Mouse (Mus musculus) kidney, adult 2 months (tissue): ENCODE measurements at regions not wholly inside any gene's neighbourhood (a gene's known extent, or its start where the extent isn't known, plus 50 kb on each side); places are given as distances from the start of the nearest gene placed in this dataset.

ENCODE experiments used
- DNase-seq: peaks from one replicate; pipeline ENCODE4 v3.0.0; 2021
- H3K27ac ChIP-seq: fragments of 200-500 bp; 2 replicates; pipeline ENCODE4 v1.5.1; 2012; ENCODE audit warnings: low read depth, low read length, control low read depth, inconsistent platforms; ENCODE audit not compliant: insufficient read depth
- H3K27me3 ChIP-seq: fragments of 200-500 bp; replicated peaks from 2 replicates; pipeline ENCODE4 v1.6.1; 2012; ENCODE audit warnings: mild to moderate bottlenecking, moderate library complexity, low read length, inconsistent platforms; ENCODE audit not compliant: control insufficient read depth, insufficient read depth
- H3K36me3 ChIP-seq: fragments of 200-500 bp; 2 replicates; pipeline ENCODE4 v1.6.1; 2012; ENCODE audit warnings: mild to moderate bottlenecking, moderate library complexity, low read length, inconsistent platforms; ENCODE audit not compliant: control insufficient read depth, insufficient read depth
- H3K4me1 ChIP-seq: fragments of 200-500 bp; 2 replicates; pipeline ENCODE4 v1.6.1; 2011; ENCODE audit warnings: low read length; ENCODE audit not compliant: control insufficient read depth, insufficient read depth
- H3K4me3 ChIP-seq: fragments of 200-500 bp; 2 replicates; pipeline ENCODE4 v1.5.1; 2011; ENCODE audit warnings: mild to moderate bottlenecking, low read depth, low read length, control low read depth; ENCODE audit not compliant: insufficient read depth
- CTCF ChIP-seq: fragments of 200-500 bp; conservative IDR thresholded peaks from 2 replicates; pipeline ENCODE4 v1.5.1; 2011; ENCODE audit warnings: low read depth, mild to moderate bottlenecking, control low read depth, low read length, moderate library complexity, mixed read lengths; ENCODE audit not compliant: insufficient read depth, insufficient read length
- POLR2A ChIP-seq: fragments of 200-500 bp; IDR thresholded peaks from one replicate; pipeline ENCODE4 v1.6.1; 2011; ENCODE audit warnings: low read depth, low read length, control low read depth
- WGBS: fragments of 180-500 bp; shearing (Covaris S2); methylation state at CpG from one replicate; pipeline ENCODE4 v1.1.7; 2018; 5-methylcytosine and 5-hydroxymethylcytosine counted together

DNA sequence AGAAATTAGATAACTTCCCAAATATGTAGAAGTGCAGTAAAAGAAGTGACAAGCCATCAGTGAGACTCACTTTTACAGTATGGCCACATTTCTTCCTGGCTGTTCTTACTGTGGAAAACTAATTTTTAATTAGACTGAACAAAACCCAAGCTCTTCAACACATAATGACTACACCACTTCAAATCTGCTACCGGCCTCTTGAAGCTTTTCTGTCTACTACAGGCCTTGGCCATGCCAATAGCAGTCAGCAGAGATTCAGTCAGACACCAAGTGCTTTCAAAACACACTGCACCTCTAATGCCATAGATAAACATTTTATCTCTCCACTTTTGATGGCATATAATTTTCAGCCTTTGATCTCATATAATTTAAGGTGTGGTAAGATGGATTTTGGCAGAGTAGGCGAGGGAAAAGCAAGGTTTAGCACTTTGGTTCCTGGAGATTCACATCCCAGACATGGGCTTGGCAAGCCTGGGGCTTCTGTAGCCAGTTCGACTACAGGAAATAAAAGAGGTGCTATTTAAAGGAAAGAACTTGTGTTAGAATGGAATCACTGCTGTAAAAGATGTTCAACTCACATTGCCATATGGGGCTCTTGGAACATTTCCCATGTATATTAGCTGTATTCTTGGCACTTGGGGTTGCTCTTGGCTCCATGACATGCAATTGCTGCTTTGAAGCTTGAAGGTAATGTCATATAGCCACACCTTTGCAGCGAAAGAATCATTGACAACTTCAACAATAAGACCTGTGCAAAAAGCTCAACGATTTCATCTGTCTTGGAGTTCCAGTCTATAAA lies 941.9 kb downstream of the Efnb2 start:
- no peak overlapping the region for H3K27ac ChIP-seq
- H3K27me3 ChIP-seq = no peaks in the 10 kb centered on the region
- no peak overlapping the region for H3K4me3 ChIP-seq
- H3K4me1 ChIP-seq = no peaks in the 10 kb centered on the region
- WGBS = 81% methylated on average over 5 of the region's 5 CpGs
- TF ChIP-seq POLR2A = no peak
- TF ChIP-seq CTCF = no peak
- H3K36me3 ChIP-seq = no peaks in the 10 kb centered on the region
- no peak for DNase-seq

DNA sequence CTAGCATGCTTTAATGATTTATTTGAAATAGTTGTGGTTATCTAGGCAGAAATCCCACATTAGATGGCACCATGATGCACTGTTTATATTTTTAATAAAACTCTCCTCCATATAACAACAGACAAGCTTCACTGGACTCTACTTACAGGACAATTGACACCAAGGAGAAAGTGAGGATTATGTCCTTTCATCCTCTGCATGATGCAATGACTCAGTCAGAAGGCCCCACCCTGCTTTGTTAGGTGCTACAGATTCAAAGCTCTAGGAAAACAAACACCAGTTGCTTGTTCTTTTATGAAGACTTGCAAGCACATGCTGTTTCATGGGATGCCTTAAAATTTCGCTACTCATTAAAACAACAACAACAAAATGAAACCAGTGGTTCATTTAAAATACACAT lies 950.3 kb downstream of the Efnb2 start:
- Histone ChIP-seq H3K4me3 (no peak overlapping the region), H3K27me3 (no peaks in the 10 kb centered on the region), H3K27ac (no peak overlapping the region), H3K4me1 (no peaks in the 10 kb centered on the region), H3K36me3 (no peaks in the 10 kb centered on the region)
- 64% methylated on average over 1 of the region's 1 CpGs for WGBS
- TF ChIP-seq POLR2A = no peak
- TF ChIP-seq CTCF = no peak
- DNase-seq = no peak

DNA sequence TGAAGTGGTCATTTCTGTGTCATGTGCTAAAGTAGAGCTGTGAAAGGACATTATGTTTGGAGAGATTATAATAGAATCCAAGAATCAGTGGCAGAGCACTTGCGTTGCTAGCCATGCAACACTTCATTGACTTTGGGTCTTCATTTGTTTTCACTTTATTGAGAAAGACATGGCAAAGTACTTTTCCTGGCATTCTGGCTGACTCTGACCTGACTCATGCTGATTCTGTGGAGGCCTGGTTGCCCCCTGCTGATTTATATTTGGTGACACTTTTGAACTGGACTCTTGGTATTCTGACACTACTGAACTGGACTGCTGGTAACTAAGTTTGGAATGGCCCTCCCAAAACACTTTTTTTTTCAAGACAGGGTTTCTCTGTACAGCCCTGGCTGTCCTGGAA lies 951.6 kb downstream of the Efnb2 start:
- H3K4me3 ChIP-seq = no peak overlapping the region
- H3K4me1 ChIP-seq = no peaks in the 10 kb centered on the region
- WGBS = 79% methylated on average over 1 of the region's 1 CpGs
- no peak overlapping the region for H3K27ac ChIP-seq
- DNase-seq = no peak
- H3K27me3 ChIP-seq = no peaks in the 10 kb centered on the region
- no peaks in the 10 kb centered on the region for H3K36me3 ChIP-seq
- TF ChIP-seq CTCF (no peak), POLR2A (no peak)

DNA sequence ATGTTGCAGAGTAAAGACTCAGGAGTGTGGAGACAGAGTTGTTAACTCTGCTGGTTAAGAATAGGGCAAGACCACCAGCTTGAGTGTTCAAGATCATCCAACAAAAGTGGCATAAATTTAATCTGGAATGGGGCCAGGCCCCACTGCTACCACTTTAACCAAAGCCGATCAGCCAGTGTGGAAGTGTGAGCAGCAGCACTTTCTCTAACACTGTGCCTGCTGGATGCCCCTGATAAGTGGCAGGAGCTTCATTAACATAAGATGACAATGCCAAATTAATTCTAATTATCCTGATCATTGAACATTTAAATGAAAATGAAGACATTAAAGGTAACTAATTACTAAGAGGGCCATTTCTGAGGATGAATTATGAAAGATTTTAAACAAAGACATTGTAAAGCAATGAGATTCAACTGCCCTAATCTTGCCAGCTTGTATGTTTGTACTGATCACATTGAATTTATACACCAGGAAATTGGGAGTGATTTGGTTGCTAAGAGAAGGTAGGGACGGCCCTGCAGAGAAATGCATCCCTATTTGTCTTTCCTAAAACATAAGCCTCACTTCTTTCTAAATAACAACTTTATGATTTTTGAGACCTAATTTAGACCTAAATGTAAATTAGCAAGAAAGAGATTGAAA lies 969.6 kb downstream of the Efnb2 start:
- no peak for TF ChIP-seq POLR2A
- no peak for TF ChIP-seq CTCF
- 90% methylated on average over 2 of the region's 2 CpGs for WGBS
- Histone ChIP-seq H3K36me3 (no peaks in the 10 kb centered on the region), H3K27me3 (no peaks in the 10 kb centered on the region), H3K4me3 (no peak overlapping the region), H3K27ac (no peak overlapping the region), H3K4me1 (no peaks in the 10 kb centered on the region)
- no peak for DNase-seq

- H3K4me1 ChIP-seq = no peaks in the 10 kb centered on the region
- H3K27me3 ChIP-seq = no peaks in the 10 kb centered on the region
- H3K4me3 ChIP-seq = no peak overlapping the region
- no peak overlapping the region for H3K27ac ChIP-seq
- no peak for DNase-seq
- TF ChIP-seq CTCF (no peak), POLR2A (no peak)
- H3K36me3 ChIP-seq = no peaks in the 10 kb centered on the region
Measured at GRCm38 (mm10) chr8:7653804-7654203, 1007.2 kb downstream of the Efnb2 start.
